Mouse (Mus musculus): ENCODE data around the gene Dip2a. TPM values are rescaled to one million over a fixed set of nuclear protein-coding genes. Genes with fewer than 3 reads are reported as not detected.
A peak's percentile ranks its signal among the peaks of the same experiment; 100 is the strongest.

Gene Dip2a
- polyA plus RNA-seq, 1 experiment = 15.5 TPM

DNA sequence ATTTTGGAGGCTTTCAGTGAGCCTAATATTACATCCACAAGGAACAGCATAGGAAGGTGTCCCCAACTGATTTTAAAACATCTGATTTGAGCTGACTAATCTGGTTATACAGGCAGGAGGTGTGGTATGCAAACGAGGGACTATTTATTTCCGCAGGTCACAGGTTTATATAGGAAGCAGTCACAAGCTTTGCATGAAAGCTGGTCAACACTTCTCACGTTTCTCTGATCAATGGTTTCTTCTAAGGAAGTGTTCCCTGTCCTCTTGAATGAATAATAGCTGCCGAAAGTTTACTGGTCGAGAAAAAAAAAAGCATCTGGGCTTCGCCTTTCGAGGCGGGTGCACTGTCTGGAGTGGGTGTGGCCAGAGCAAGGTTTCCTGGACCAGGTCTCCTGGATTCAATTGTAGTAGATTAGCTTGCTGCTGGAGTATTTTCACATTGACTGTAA lies 976 bp upstream of the Dip2a start:
- 2% methylated on average over 8 of the region's 8 CpGs for WGBS
- TF ChIP-seq POLR2A (IDR thresholded peaks at IDR 0.05; ENCODE audit: low read depth, low read length) (no peak), CTCF (IDR thresholded peaks at IDR 0.05; ENCODE audit: extremely low read depth, insufficient read length, insufficient replicate concordance, low read depth, low read length) (no peak)
- Histone ChIP-seq H3K27me3 (ENCODE audit: control insufficient read depth, insufficient read depth, low read length) (no peaks in the 10 kb centered on the region), H3K36me3 (ENCODE audit: control insufficient read depth, insufficient read depth, low read length) (peaks cover 3% of the 10 kb centered on the region), H3K27ac (ENCODE audit: insufficient read depth, low read depth, low read length) (peak overlapping the region; percentile 62), H3K4me1 (ENCODE audit: control insufficient read depth, insufficient read depth, insufficient read length, low read length) (peaks cover 4% of the 10 kb centered on the region), H3K4me3 (ENCODE audit: low read depth, low read length) (peak overlapping the region; percentile 38)

GRCm38 (mm10) chr10:76345540-76345902 lies 430 bp upstream of the Dip2a start:
- TF ChIP-seq CTCF (IDR thresholded peaks at IDR 0.05; ENCODE audit: extremely low read depth, insufficient read length, insufficient replicate concordance, low read depth, low read length) (no peak), POLR2A (IDR thresholded peaks at IDR 0.05; ENCODE audit: low read depth, low read length) (no peak)
- Histone ChIP-seq H3K27ac (ENCODE audit: insufficient read depth, low read depth, low read length) (peak overlapping the region; percentile 86), H3K27me3 (ENCODE audit: control insufficient read depth, insufficient read depth, low read length) (no peaks in the 10 kb centered on the region), H3K4me1 (ENCODE audit: control insufficient read depth, insufficient read depth, insufficient read length, low read length) (peaks cover 4% of the 10 kb centered on the region), H3K36me3 (ENCODE audit: control insufficient read depth, insufficient read depth, low read length) (peaks cover 2% of the 10 kb centered on the region), H3K4me3 (ENCODE audit: low read depth, low read length) (peak overlapping the region; percentile 95)
- WGBS = 2% methylated on average over 12 of the region's 12 CpGs

GRCm38 (mm10) chr10:76334350-76334749 lies 10.7 kb downstream of the Dip2a start:
- no peak overlapping the region for H3K4me3 ChIP-seq (ENCODE audit: low read depth, low read length)
- WGBS = 53% methylated on average over 4 of the region's 4 CpGs
- H3K27ac ChIP-seq (ENCODE audit: insufficient read depth, low read depth, low read length) = no peak overlapping the region
- no peaks in the 10 kb centered on the region for H3K27me3 ChIP-seq (ENCODE audit: control insufficient read depth, insufficient read depth, low read length)
- no peaks in the 10 kb centered on the region for H3K36me3 ChIP-seq (ENCODE audit: control insufficient read depth, insufficient read depth, low read length)
- no peaks in the 10 kb centered on the region for H3K4me1 ChIP-seq (ENCODE audit: control insufficient read depth, insufficient read depth, insufficient read length, low read length)
- TF ChIP-seq CTCF (IDR thresholded peaks at IDR 0.05; ENCODE audit: extremely low read depth, insufficient read length, insufficient replicate concordance, low read depth, low read length) (no peak), POLR2A (IDR thresholded peaks at IDR 0.05; ENCODE audit: low read depth, low read length) (no peak)

DNA sequence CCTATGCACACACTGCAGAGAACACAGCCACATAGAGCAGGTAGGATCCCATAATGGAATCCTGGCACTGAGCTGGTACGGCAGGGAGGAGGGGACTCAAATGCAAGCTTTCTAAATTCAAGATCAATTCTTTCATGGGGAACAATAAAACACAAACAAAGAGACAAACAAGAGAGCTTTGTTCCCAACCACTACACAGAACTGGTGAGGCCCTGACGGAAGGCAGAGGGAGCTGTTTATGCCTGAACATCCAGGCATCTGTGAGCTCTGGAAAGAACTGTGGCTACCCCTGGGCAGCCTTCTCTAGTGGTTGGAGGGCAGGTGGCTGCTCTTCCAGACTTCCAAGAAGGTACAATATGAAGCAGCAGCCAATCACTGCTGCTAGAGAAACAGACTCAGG lies 13.1 kb downstream of the Dip2a start:
- Histone ChIP-seq H3K36me3 (ENCODE audit: control insufficient read depth, insufficient read depth, low read length) (no peaks in the 10 kb centered on the region), H3K27ac (ENCODE audit: insufficient read depth, low read depth, low read length) (no peak overlapping the region), H3K4me3 (ENCODE audit: low read depth, low read length) (no peak overlapping the region), H3K27me3 (ENCODE audit: control insufficient read depth, insufficient read depth, low read length) (no peaks in the 10 kb centered on the region), H3K4me1 (ENCODE audit: control insufficient read depth, insufficient read depth, insufficient read length, low read length) (no peaks in the 10 kb centered on the region)
- TF ChIP-seq CTCF (IDR thresholded peaks at IDR 0.05; ENCODE audit: extremely low read depth, insufficient read length, insufficient replicate concordance, low read depth, low read length) (no peak), POLR2A (IDR thresholded peaks at IDR 0.05; ENCODE audit: low read depth, low read length) (no peak)
- WGBS = 86% methylated on average over 2 of the region's 2 CpGs

DNA sequence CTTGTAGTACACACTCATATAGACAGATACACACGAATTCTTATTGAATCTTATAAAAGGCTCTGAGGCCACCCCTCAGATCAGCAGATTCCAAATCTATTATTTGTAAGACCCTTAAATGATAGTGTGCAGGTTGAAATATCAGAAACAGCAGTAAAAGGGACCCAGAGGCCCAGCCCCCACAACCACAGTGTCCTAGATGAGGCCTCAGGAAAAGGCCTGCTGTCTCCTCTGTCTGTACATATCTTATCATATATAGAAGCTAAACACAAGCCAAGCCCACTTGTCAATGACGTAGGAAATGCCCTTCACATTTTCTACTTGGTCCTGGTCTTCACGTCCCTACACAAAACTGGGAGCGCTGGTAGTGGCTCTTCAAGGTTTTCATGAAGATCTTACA lies 16.0 kb downstream of the Dip2a start:
- Histone ChIP-seq H3K36me3 (ENCODE audit: control insufficient read depth, insufficient read depth, low read length) (no peaks in the 10 kb centered on the region), H3K27me3 (ENCODE audit: control insufficient read depth, insufficient read depth, low read length) (no peaks in the 10 kb centered on the region), H3K4me1 (ENCODE audit: control insufficient read depth, insufficient read depth, insufficient read length, low read length) (no peaks in the 10 kb centered on the region), H3K4me3 (ENCODE audit: low read depth, low read length) (no peak overlapping the region), H3K27ac (ENCODE audit: insufficient read depth, low read depth, low read length) (no peak overlapping the region)
- WGBS = 89% methylated on average over 4 of the region's 4 CpGs
- TF ChIP-seq CTCF (IDR thresholded peaks at IDR 0.05; ENCODE audit: extremely low read depth, insufficient read length, insufficient replicate concordance, low read depth, low read length) = no peak

GRCm38 (mm10) chr10:76328574-76328973 lies 16.5 kb downstream of the Dip2a start:
- no peak overlapping the region for H3K4me3 ChIP-seq (ENCODE audit: low read depth, low read length)
- TF ChIP-seq POLR2A (IDR thresholded peaks at IDR 0.05; ENCODE audit: low read depth, low read length) = no peak
- H3K36me3 ChIP-seq (ENCODE audit: control insufficient read depth, insufficient read depth, low read length) = no peaks in the 10 kb centered on the region
- no peak overlapping the region for H3K27ac ChIP-seq (ENCODE audit: insufficient read depth, low read depth, low read length)
- no peaks in the 10 kb centered on the region for H3K27me3 ChIP-seq (ENCODE audit: control insufficient read depth, insufficient read depth, low read length)
- H3K4me1 ChIP-seq (ENCODE audit: control insufficient read depth, insufficient read depth, insufficient read length, low read length) = no peaks in the 10 kb centered on the region
- 89% methylated on average over 3 of the region's 3 CpGs for WGBS

- H3K27ac ChIP-seq (ENCODE audit: insufficient read depth, low read depth, low read length) = no peak overlapping the region
- 71% methylated on average over 6 of the region's 6 CpGs for WGBS
- H3K36me3 ChIP-seq (ENCODE audit: control insufficient read depth, insufficient read depth, low read length) = no peaks in the 10 kb centered on the region
- no peak overlapping the region for H3K4me3 ChIP-seq (ENCODE audit: low read depth, low read length)
- TF ChIP-seq POLR2A (IDR thresholded peaks at IDR 0.05; ENCODE audit: low read depth, low read length) (no peak), CTCF (IDR thresholded peaks at IDR 0.05; ENCODE audit: extremely low read depth, insufficient read length, insufficient replicate concordance, low read depth, low read length) (peak; percentile 58; the same call in 1 of the 2 replicates)
- no peaks in the 10 kb centered on the region for H3K4me1 ChIP-seq (ENCODE audit: control insufficient read depth, insufficient read depth, insufficient read length, low read length)
- H3K27me3 ChIP-seq (ENCODE audit: control insufficient read depth, insufficient read depth, low read length) = no peaks in the 10 kb centered on the region
These were observed 18.6 kb downstream of the Dip2a start for GRCm38 (mm10) chr10:76326304-76327006.
